In genomic region chr5:122265187-122265586, GRCm38 (mm10) we compare ENCODE assay signal across 1 mouse cellular context.
TF ChIP-seq lines count a peak whose summit lies in the region.

No protein-coding gene starts in this region.

TF ChIP-seq in MEL, 35 proteins besides CTCF, POLR2A, EP300 and RAD21:
- TF ChIP-seq SMC3 (IDR thresholded peaks at IDR 0.05; ENCODE audit: low read depth, low read length): peak; percentile 71
- peak; percentile 34; the same call in 1 of the 2 replicates for TF ChIP-seq MYC (IDR thresholded peaks at IDR 0.05; ENCODE audit: low read depth, low read length)
- TF ChIP-seq ZMIZ1 (IDR thresholded peaks at IDR 0.05; ENCODE audit: low read depth, low read length): no peak
- no peak for TF ChIP-seq NELFE (IDR thresholded peaks at IDR 0.05; ENCODE audit: low read depth, low read length)
- TF ChIP-seq ZC3H11A (IDR thresholded peaks at IDR 0.05; ENCODE audit: low read depth, low read length): peak; percentile 48
- no peak for TF ChIP-seq E2F4 (IDR thresholded peaks at IDR 0.05; ENCODE audit: borderline replicate concordance, low read depth, low read length)
- no peak for TF ChIP-seq MAZ (IDR thresholded peaks at IDR 0.05; ENCODE audit: low read depth, low read length)
- no peak for TF ChIP-seq TCF12 (IDR thresholded peaks at IDR 0.05; ENCODE audit: low read depth, low read length)
- no peak for TF ChIP-seq POLR2AphosphoS2 (IDR thresholded peaks at IDR 0.05; ENCODE audit: low read length)
- no peak for TF ChIP-seq ETS1 (IDR thresholded peaks at IDR 0.05; ENCODE audit: low read depth, low read length)
- TF ChIP-seq USF2 (IDR thresholded peaks at IDR 0.05; ENCODE audit: borderline replicate concordance in 1 of 2, insufficient read depth in 1 of 2, low read depth in 1 of 2, low read length in 2 of 2): no peak
- no peak for TF ChIP-seq CHD1 (IDR thresholded peaks at IDR 0.05; ENCODE audit: low read depth, low read length)
- no peak; the same call in 1 of the 2 replicates for TF ChIP-seq SIN3A (IDR thresholded peaks at IDR 0.05; ENCODE audit: low read length)
- no peak for TF ChIP-seq ELF1 (IDR thresholded peaks at IDR 0.05; ENCODE audit: low read depth, low read length)
- no peak; the same call in 1 of the 2 replicates for TF ChIP-seq MAX (IDR thresholded peaks at IDR 0.05; ENCODE audit: low read length)
- TF ChIP-seq ZNF384 (IDR thresholded peaks at IDR 0.05; ENCODE audit: low read depth, low read length): 0 out of 2 replicates have a peak, but pooled peaks have one; percentile 21
TF ChIP-seq in MEL: peak in this region for 4.
